Mouse (Mus musculus): Measurements from ENCODE around the gene Ints7.

Gene Ints7

GRCm38 (mm10) chr1:191584483-191584882, 9.0 kb downstream of the Ints7 start:
- no peak for DNase-seq (ENCODE audit: low spot score in 2 of 2)

GRCm38 (mm10) chr1:191585704-191586103, 10.3 kb downstream of the Ints7 start:
- no peak for DNase-seq (ENCODE audit: low spot score in 2 of 2)

GRCm38 (mm10) chr1:191587062-191587461, 11.6 kb downstream of the Ints7 start:
- no peak for DNase-seq (ENCODE audit: low spot score in 2 of 2)

GRCm38 (mm10) chr1:191588749-191589148, 13.3 kb downstream of the Ints7 start:
- no peak for DNase-seq (ENCODE audit: low spot score in 2 of 2)

GRCm38 (mm10) chr1:191592016-191592720, 16.7 kb downstream of the Ints7 start:
- DNase-seq (ENCODE audit: low spot score in 2 of 2), result peak in 1 of 2 experiments; percentile 29

GRCm38 (mm10) chr1:191596076-191596475, 20.6 kb downstream of the Ints7 start:
- no peak for DNase-seq (ENCODE audit: low spot score in 2 of 2)

GRCm38 (mm10) chr1:191599210-191599609, 23.8 kb downstream of the Ints7 start:
- no peak for DNase-seq (ENCODE audit: low spot score in 2 of 2)

GRCm38 (mm10) chr1:191604690-191605089, 29.3 kb downstream of the Ints7 start:
- DNase-seq (ENCODE audit: low spot score in 2 of 2), result no peak

- no peak for DNase-seq (ENCODE audit: low spot score in 2 of 2)
Observed at GRCm38 (mm10) chr1:191609051-191609450, 33.6 kb downstream of the Ints7 start.

- no peak for DNase-seq (ENCODE audit: low spot score in 2 of 2)
Observed at GRCm38 (mm10) chr1:191609578-191609977, 34.1 kb downstream of the Ints7 start.

GRCm38 (mm10) chr1:191610357-191610756, 34.9 kb downstream of the Ints7 start:
- DNase-seq (ENCODE audit: low spot score in 2 of 2), result peak in 1 of 2 experiments; percentile 36

GRCm38 (mm10) chr1:191611686-191612085, 36.2 kb downstream of the Ints7 start:
- peak in 1 of 2 experiments; percentile 15 for DNase-seq (ENCODE audit: low spot score in 2 of 2)

- DNase-seq (ENCODE audit: low spot score in 2 of 2), result no peak
Observed at GRCm38 (mm10) chr1:191612877-191613276, 37.4 kb downstream of the Ints7 start.

- DNase-seq (ENCODE audit: low spot score in 2 of 2), result no peak
Observed at GRCm38 (mm10) chr1:191616245-191616644, 40.8 kb downstream of the Ints7 start.

GRCm38 (mm10) chr1:191617589-191617988, 42.2 kb downstream of the Ints7 start:
- DNase-seq (ENCODE audit: low spot score in 2 of 2), result no peak

- DNase-seq (ENCODE audit: low spot score in 2 of 2), result no peak
Observed at GRCm38 (mm10) chr1:191618067-191618766, 42.8 kb downstream of the Ints7 start.

- no peak for DNase-seq (ENCODE audit: low spot score in 2 of 2)
Observed at GRCm38 (mm10) chr1:191621096-191621495, 45.7 kb downstream of the Ints7 start.

GRCm38 (mm10) chr1:191622801-191623200, 47.4 kb downstream of the Ints7 start:
- no peak for DNase-seq (ENCODE audit: low spot score in 2 of 2)

- no peak for DNase-seq (ENCODE audit: low spot score in 2 of 2)
Observed at GRCm38 (mm10) chr1:191624492-191624891, 49.1 kb downstream of the Ints7 start.

- DNase-seq (ENCODE audit: low spot score in 2 of 2), result no peak
Observed at GRCm38 (mm10) chr1:191625026-191625425, 49.6 kb downstream of the Ints7 start.

- no peak for DNase-seq (ENCODE audit: low spot score in 2 of 2)
Observed at GRCm38 (mm10) chr1:191625620-191626019, 50.2 kb downstream of the Ints7 start.

GRCm38 (mm10) chr1:191628457-191629169, 53.2 kb downstream of the Ints7 start:
- DNase-seq (ENCODE audit: low spot score in 2 of 2), result no peak
